Mouse (Mus musculus) frontal cortex, adult (tissue): ENCODE results near the gene 1700109H08Rik.
A peak's percentile ranks its signal among the peaks of the same experiment; 100 is the strongest.
"Not testable (repeated sequence)": the region's sequence is repeated elsewhere in the genome, so short reads cannot be mapped to it uniquely, and the experiment has no call there.

Source experiments
- ATAC-seq: cut with Nextera tagmentation; 2 replicates; pipeline ENCODE4 v1.9.2; 2017; ENCODE audit warnings: mild to moderate bottlenecking, moderate library complexity, mixed read lengths; ENCODE audit not compliant: low TSS enrichment

1700109H08Rik gene

DNA sequence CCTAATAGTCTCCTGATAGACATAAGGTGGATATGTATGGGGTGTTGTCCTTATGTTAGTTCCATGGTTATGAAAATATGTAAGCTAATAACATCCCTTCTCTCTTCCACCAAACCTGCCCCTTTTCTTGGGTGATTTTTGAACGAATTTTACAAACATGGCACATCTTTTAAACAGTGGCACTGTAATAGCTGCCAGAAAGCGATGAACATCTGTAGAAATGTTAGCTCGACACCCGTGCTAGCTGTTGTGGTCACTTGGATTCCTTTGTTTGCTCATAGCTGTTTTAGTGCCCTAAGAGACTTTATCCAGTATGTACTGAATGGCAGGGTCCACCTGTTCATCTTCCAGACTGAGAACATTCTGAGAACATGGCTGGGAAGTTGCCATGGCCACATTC, at the start of gene 1700109H08Rik:
TSS of gene 1700109H08Rik (plus strand) at position 301 of the 400 bp plus-strand sequence.
- ATAC-seq = no peak

DNA sequence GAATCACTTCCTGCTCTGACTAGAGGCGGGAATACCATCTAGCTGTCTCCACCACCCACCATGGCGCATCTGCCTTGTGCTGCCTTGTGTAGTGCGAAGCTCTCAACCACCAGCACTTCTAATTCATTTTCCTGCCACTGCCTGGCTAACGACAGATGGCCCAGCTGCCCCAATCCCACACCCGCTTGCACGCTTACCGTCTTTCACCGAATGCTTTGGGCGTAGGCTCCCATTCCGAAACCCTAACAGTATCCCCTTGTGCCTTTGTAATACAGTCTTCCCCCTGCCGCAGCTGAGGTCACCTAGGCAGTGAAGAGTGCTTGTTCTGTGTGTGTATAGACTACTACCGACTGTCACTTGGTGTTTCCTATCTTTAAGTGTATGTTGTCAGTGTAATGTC, 49.6 kb upstream of the 1700109H08Rik start:
- peak; percentile 50; the same call in 1 of the 2 replicates for ATAC-seq

DNA sequence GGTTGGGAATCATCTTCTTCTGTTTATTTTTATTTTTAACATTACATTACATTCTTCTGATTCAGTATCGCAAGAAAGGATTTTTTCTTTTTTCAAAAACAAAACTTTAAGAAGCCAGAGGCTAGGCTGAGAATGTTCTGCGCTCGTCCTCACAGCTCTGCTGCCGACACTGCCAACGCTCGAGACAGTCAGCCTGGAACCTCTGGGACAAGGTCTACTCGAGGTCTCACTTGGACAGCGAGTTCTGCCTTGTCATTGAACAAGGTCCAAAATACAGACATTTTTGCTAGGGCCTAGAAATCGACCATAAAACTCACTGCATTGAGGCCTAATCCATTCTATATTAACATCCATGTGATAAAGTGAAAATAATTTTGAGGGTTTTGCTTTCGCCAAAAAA, 48.5 kb upstream of the 1700109H08Rik start:
- no peak for ATAC-seq

GRCm38 (mm10) chr5:3527041-3527691, 44.2 kb upstream of the 1700109H08Rik start:
- no peak for ATAC-seq

- no peak for ATAC-seq
These were observed 41.7 kb upstream of the 1700109H08Rik start for GRCm38 (mm10) chr5:3529585-3530189.

GRCm38 (mm10) chr5:3532048-3532447, 39.3 kb upstream of the 1700109H08Rik start:
- not testable (repeated sequence) for ATAC-seq

DNA sequence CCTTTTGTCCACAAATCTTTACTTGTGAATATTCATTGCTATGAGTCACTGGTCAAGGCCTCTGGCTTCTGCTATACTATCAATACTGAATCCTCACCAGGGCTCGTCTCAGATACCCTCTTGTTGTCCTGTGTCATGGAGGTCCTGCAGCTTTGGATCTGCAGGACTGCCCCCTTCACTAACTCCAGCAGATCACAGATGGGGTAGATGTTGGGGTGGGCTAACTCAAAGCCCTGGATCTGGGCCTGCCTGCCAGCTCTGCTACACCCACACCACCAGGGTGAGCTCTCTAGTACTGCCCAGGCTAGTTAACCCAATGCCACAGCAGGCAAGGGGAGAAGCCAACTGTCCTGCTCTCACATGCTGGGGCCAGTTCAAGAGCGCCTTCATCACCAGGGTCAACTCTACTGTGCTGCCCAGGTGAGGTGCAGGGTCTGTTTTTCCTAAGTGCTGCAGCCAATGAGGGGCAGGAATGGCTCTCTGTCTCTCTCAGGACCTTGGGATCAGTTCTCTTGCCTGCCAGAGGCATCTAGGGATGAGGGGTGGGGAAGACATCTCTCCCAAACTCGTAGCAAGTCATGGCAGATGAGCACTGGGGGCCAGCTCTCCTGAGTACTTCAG, 34.7 kb upstream of the 1700109H08Rik start:
- ATAC-seq = no peak

DNA sequence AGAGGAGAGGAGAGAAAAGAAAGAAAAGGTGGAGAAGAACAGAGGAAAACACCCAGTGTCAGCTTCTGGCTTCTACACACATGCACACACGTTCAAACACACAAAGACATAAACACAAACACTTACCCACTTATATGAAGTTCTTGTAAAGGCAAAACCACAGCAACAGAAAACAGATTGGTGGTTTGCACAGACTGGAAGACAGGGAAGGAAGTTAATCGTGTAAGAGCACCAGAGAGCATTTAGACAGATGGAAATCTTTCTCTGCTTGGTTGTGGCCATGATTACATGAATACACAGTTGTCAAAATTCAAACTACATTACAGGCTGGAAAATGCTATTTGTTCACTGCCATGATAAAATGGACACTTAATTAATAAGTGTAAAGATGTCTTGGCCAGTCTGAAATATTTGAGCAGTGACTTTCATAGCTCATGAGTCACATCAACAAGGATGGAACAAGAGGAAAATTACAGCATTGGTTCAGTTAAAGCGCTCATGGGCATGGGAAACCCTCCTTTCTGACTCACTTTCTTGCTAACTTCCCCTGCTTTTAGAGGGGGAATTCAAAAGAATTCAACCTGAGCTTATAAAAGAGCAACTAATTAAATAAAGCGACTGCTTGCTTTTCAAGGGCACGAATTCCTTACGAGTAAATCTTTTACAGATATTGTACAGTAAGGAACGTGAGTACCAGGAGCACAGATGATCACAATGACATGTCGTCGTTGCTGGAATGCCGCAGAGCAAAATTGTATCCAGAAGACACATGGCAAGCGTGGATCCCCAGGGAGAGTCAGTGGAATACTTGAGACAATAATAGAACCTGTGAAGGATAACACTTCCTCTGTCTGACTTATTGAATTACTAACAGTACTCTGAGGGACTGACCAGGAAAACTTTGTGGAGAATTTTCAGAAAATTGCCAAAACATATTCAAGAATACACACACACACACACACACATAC, 32.6 kb upstream of the 1700109H08Rik start:
- no peak for ATAC-seq

GRCm38 (mm10) chr5:3541871-3542270, 29.5 kb upstream of the 1700109H08Rik start:
- no peak for ATAC-seq

- peak; percentile 93 for ATAC-seq
These were observed 27.5 kb upstream of the 1700109H08Rik start, which contains the start of gene Fam133b for GRCm38 (mm10) chr5:3543629-3544479. TSS of gene Fam133b (plus strand) at chr5:3543833.

DNA sequence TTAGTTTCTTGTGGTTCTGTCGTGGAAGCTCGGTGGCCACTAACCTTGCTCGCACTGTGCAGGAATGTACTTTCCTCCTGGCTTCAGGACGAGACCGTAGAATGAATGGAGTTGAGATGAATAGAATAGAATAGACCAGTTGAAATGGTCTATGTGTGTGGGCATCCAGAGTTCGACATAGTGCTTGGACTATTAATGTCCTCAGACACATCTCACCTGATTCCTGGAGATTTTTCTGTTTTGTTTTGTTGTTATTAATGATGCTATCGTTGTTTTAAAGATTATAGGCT, 26.9 kb upstream of the 1700109H08Rik start:
- peak; percentile 11; the same call in 1 of the 2 replicates for ATAC-seq

GRCm38 (mm10) chr5:3546226-3546625, 25.1 kb upstream of the 1700109H08Rik start:
- ATAC-seq = no peak

- no peak for ATAC-seq
These were observed 19.9 kb upstream of the 1700109H08Rik start for GRCm38 (mm10) chr5:3551481-3551880.

DNA sequence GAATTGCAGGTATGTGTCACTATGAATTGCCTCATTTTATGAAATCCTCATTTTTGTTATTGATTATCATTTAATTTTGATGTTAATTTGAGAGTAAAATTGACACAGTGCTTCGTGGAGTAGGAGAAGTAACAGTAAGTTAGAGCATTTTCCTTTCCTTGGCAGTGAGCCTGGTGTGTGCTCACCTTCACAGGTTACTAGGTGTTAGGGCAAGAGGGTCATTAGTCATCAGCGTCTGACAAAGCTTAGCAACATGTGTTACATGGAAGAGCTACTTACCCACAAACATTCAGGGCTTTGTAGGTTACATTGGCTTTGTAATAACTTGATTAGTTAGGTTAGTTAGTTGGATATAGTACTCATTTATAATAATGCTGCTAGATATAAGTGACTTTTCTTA, 17.2 kb upstream of the 1700109H08Rik start:
- no peak for ATAC-seq

GRCm38 (mm10) chr5:3574825-3575224, 3.5 kb downstream of the 1700109H08Rik start:
- ATAC-seq = no peak

DNA sequence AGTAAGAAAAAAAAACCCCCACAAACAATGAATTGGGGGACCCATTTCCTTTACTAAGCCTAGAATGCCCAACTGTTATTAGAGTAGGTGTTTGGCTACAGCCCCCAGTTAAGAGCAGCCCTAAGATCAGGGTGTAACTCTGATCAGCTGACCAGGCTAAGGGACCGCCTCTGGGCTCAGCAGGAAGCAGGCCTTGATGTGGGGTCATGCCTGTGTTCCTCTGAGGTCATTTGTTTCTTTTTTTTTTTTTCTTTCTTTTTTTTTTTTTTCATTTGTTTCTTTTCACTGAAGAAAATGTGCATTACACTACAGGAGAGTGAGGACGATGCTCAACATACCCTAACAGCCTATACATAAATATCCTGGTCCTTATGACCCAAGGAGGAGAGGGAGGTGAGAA, 6.6 kb downstream of the 1700109H08Rik start:
- ATAC-seq = no peak

- no peak for ATAC-seq
These were observed 7.7 kb downstream of the 1700109H08Rik start for GRCm38 (mm10) chr5:3579066-3579465.

DNA sequence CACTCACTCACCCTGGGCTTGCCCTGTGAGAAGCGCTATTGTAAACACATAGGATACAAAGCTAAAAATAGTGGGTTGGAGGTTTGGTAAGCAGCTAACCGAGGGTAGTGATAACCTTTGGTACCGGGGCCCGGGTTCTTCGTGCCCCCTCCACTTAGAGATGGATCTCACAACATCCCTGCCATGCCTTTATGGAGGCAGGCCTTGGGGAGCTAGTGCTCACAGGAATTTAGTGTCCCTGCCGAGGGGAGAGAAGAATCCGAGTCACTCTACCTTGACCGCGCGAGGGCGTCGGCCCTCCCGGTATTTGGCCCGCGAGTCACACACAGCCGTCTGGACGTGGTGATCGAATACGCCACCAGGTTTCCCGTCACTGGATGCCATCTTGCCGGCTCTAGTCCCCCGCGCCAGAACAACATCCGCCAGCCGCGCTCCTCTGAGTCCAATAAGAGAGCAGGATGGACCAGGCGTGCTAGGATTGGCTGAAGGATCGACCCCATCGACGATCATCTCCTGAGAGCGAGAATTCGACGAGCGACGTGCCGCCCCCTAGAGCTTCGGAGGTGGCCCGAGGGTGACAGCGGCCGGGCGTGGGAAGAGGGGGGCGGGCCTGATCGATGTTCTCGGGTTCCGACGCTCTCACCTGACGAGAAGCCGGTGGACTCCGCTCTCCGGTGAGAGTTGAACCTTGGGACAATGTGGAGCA, 24.5 kb downstream of the 1700109H08Rik start, which contains the start of gene Pex1:
TSS of gene Pex1 (plus strand) at position 374 of the 706 bp plus-strand sequence.
- ATAC-seq = peak; percentile 95

GRCm38 (mm10) chr5:3596399-3596766, 25.0 kb downstream of the 1700109H08Rik start, which contains the start of gene Rbm48:
TSS of gene Rbm48 (minus strand) at chr5:3596585.
- peak; percentile 89 for ATAC-seq

DNA sequence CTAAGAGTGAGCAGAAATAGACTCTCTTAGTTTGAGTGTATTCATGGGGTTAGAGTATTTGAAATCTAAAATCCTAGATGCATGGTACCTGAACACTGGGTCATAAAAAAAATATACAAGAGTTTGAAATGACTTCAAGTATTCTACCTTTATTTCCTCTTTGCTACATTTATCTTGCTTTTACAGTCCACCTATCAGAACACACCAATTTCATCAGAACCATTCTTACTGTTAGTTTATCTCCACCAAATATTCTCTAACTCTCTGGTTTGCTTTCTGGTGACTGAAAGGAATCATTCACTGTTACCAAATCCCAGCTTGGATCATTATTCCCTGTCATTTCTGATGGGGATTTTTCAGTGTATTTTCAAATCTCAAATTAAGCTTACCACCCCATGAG, 25.8 kb downstream of the 1700109H08Rik start:
- ATAC-seq = no peak
